ENCODE assay signal across 10 mouse cellular contexts in genomic region chr14:25510987-25511386, GRCm38 (mm10). TPM values are rescaled to one million over a fixed set of nuclear protein-coding genes. Genes with fewer than 3 reads are reported as not detected.
DNase-seq lines count a peak whose midpoint lies in the region; ATAC-seq and TF ChIP-seq lines count a peak whose summit lies in the region.
"Had no signal": no experiment of that assay in that cellular context is flagged by ENCODE, and none has a peak within 500 bp of the region (broad histone marks: within the 10 kb centered on the region; RNA-seq: fewer than 3 reads in every experiment).

No protein-coding gene starts in this region.

- H3K4me2 ChIP-seq in intestine, embryonic 14.5 days (ENCODE audit: low read length) = no peak overlapping the region
- H3K4me2 ChIP-seq in intestine, postnatal 0 days (replicated peaks; ENCODE audit: low read depth) = no peak overlapping the region
- H3K4me2 ChIP-seq in embryonic facial prominence, embryonic 12.5 days (replicated peaks) = no peak overlapping the region
- no peak overlapping the region for H3K4me2 ChIP-seq in heart, embryonic 16.5 days (ENCODE audit: low read depth, low read length)

- H3K27me3 ChIP-seq in intestine, embryonic 14.5 days (replicated peaks; ENCODE audit: control insufficient read depth, insufficient read depth, low read length) = no peaks in the 10 kb centered on the region
- H3K27me3 ChIP-seq in intestine, postnatal 0 days (replicated peaks; ENCODE audit: control insufficient read depth, insufficient read depth, low read length) = no peaks in the 10 kb centered on the region
- no peaks in the 10 kb centered on the region for H3K27me3 ChIP-seq in embryonic facial prominence, embryonic 12.5 days
- H3K27me3 ChIP-seq in heart, embryonic 16.5 days (ENCODE audit: control insufficient read depth, insufficient read depth, low read length) = no peaks in the 10 kb centered on the region
- no peaks in the 10 kb centered on the region for H3K27me3 ChIP-seq in midbrain, embryonic 10.5 days (ENCODE audit: low read depth, poor library complexity, severe bottlenecking)

- WGBS in intestine, embryonic 14.5 days = 38% methylated on average over 7 of the region's 7 CpGs
- WGBS in intestine, postnatal 0 days = 37% methylated on average over 7 of the region's 7 CpGs
- WGBS in embryonic facial prominence, embryonic 12.5 days = 42% methylated on average over 7 of the region's 7 CpGs
- WGBS in heart, embryonic 16.5 days = 31% methylated on average over 7 of the region's 7 CpGs
- WGBS in midbrain, embryonic 10.5 days = 77% methylated on average over 7 of the region's 7 CpGs

- peaks cover 33% of the 10 kb centered on the region for H3K36me3 ChIP-seq in intestine, embryonic 14.5 days (ENCODE audit: control insufficient read depth, insufficient read depth, low read length)
- H3K36me3 ChIP-seq in intestine, postnatal 0 days (ENCODE audit: control insufficient read depth, insufficient read depth) = peaks cover 8% of the 10 kb centered on the region; the same call in 1 of the 2 replicates
- H3K36me3 ChIP-seq in embryonic facial prominence, embryonic 12.5 days = peaks cover 30% of the 10 kb centered on the region
- no peaks in the 10 kb centered on the region for H3K36me3 ChIP-seq in heart, embryonic 16.5 days (ENCODE audit: control insufficient read depth, insufficient read depth)
- peaks cover 85% of the 10 kb centered on the region for H3K36me3 ChIP-seq in midbrain, embryonic 10.5 days
- H3K36me3 ChIP-seq: G1E had no signal

- H3K27ac ChIP-seq in intestine, embryonic 14.5 days (ENCODE audit: low read depth) = peak overlapping the region; percentile 24; the same call in 1 of the 2 replicates
- no peak overlapping the region for H3K27ac ChIP-seq in intestine, postnatal 0 days (ENCODE audit: low read depth, low read length)
- peak overlapping the region; percentile 42 for H3K27ac ChIP-seq in embryonic facial prominence, embryonic 12.5 days
- peak overlapping the region; percentile 67 for H3K27ac ChIP-seq in heart, embryonic 16.5 days (ENCODE audit: low read length)
- peak overlapping the region; percentile 68 for H3K27ac ChIP-seq in midbrain, embryonic 10.5 days (replicated peaks)

- TF ChIP-seq CTCF in intestine, postnatal 0 days (IDR thresholded peaks at IDR 0.05; ENCODE audit: low read depth) = no peak

- H3K4me1 ChIP-seq in intestine, embryonic 14.5 days (replicated peaks; ENCODE audit: control insufficient read depth, insufficient read depth, low read length) = peaks cover 66% of the 10 kb centered on the region
- H3K4me1 ChIP-seq in intestine, postnatal 0 days (replicated peaks; ENCODE audit: control insufficient read depth, insufficient read depth, low read length) = peaks cover 22% of the 10 kb centered on the region
- peaks cover 66% of the 10 kb centered on the region for H3K4me1 ChIP-seq in embryonic facial prominence, embryonic 12.5 days
- H3K4me1 ChIP-seq in heart, embryonic 16.5 days (ENCODE audit: control insufficient read depth, insufficient read depth, low read length) = peaks cover 88% of the 10 kb centered on the region
- H3K4me1 ChIP-seq in midbrain, embryonic 10.5 days = peaks cover 80% of the 10 kb centered on the region

- no peaks in the 10 kb centered on the region for H3K9me3 ChIP-seq in intestine, embryonic 14.5 days (ENCODE audit: control insufficient read depth, low read length)
- H3K9me3 ChIP-seq in intestine, postnatal 0 days (ENCODE audit: control insufficient read depth) = no peaks in the 10 kb centered on the region
- no peaks in the 10 kb centered on the region for H3K9me3 ChIP-seq in embryonic facial prominence, embryonic 12.5 days
- H3K9me3 ChIP-seq in heart, embryonic 16.5 days (replicated peaks; ENCODE audit: control insufficient read depth, low read length) = no peaks in the 10 kb centered on the region
- no peaks in the 10 kb centered on the region for H3K9me3 ChIP-seq in midbrain, embryonic 10.5 days (replicated peaks)

- no peak for DNase-seq in intestine, embryonic 14.5 days (ENCODE audit: low spot score)
- DNase-seq in midbrain, embryonic 10.5 days (ENCODE audit: low spot score) = no peak
- DNase-seq in layer of hippocampus, adult 11-12 months (ENCODE audit: low spot score) = no peak
- DNase-seq in adrenal gland, postnatal 14 days = no peak
- DNase-seq: cerebellum, adult 8-10 months; kidney, adult 9 months had no signal

- no peak overlapping the region for H3K4me3 ChIP-seq in intestine, embryonic 14.5 days (ENCODE audit: low read depth, low read length)
- H3K4me3 ChIP-seq in intestine, postnatal 0 days (ENCODE audit: low read depth, low read length) = no peak overlapping the region
- no peak overlapping the region for H3K4me3 ChIP-seq in embryonic facial prominence, embryonic 12.5 days
- no peak overlapping the region for H3K4me3 ChIP-seq in heart, embryonic 16.5 days (ENCODE audit: low read length)
- H3K4me3 ChIP-seq in midbrain, embryonic 10.5 days = no peak overlapping the region

- H3K9ac ChIP-seq in intestine, embryonic 14.5 days (ENCODE audit: low read length) = no peak overlapping the region
- no peak overlapping the region for H3K9ac ChIP-seq in intestine, postnatal 0 days (ENCODE audit: low read depth, low read length)
- H3K9ac ChIP-seq in embryonic facial prominence, embryonic 12.5 days = no peak overlapping the region
- H3K9ac ChIP-seq in heart, embryonic 16.5 days (ENCODE audit: low read length) = peak overlapping the region; percentile 18; the same call in 1 of the 2 replicates

- no peak for ATAC-seq in intestine, embryonic 14.5 days (replicated peaks; ENCODE audit: low FRiP score, low TSS enrichment, low read depth)
- ATAC-seq in intestine, postnatal 0 days = no peak
- no peak for ATAC-seq in embryonic facial prominence, embryonic 12.5 days (ENCODE audit: insufficient number of reproducible peaks, insufficient read depth, low FRiP score, low TSS enrichment)
- no peak for ATAC-seq in heart, embryonic 16.5 days (replicated peaks; ENCODE audit: extremely low read depth, insufficient read depth, low FRiP score)

RNA-seq across cellular contexts. Expression of gene Zmiz1, which starts 52.0 kb away (rescaled TPM):
- 37.4 and 39.0 TPM in 2 replicates for polyA plus RNA-seq in intestine, embryonic 14.5 days (2014; fragmentation: Nextera tagmentation; extraction: Ambion mirVana)
- 12.4 and 13.5 TPM in 2 replicates for polyA plus RNA-seq in intestine, postnatal 0 days (2015; fragmentation: Nextera tagmentation; extraction: Ambion mirVana)
- 43.8 and 46.3 TPM in 2 replicates for polyA plus RNA-seq in embryonic facial prominence, embryonic 12.5 days (2016; fragmentation: Nextera tagmentation; extraction: Ambion mirVana)
- 20.6 and 22.6 TPM in 2 replicates for polyA plus RNA-seq in heart, embryonic 16.5 days (2015; fragmentation: Nextera tagmentation; extraction: Ambion mirVana)
- 42.2 and 55.8 TPM in 2 replicates for polyA plus RNA-seq in midbrain, embryonic 10.5 days (2016; fragmentation: Nextera tagmentation; extraction: Ambion mirVana)
- total RNA-seq in adrenal gland, postnatal 14 days (2021) = 96.4 and 96.9 TPM in 2 replicates
